Mouse (Mus musculus) brain, embryonic 14.5 days (tissue): ENCODE measurements around the gene Bank1. TPM values are rescaled to one million over a fixed set of nuclear protein-coding genes. Genes with fewer than 3 reads are reported as not detected.

ENCODE experiments used
- DNase-seq: peaks from one replicate; pipeline ENCODE4 v3.0.0-alpha.2; 2011; ENCODE audit warnings: low read depth
- CTCF ChIP-seq: fragments of 200-500 bp; IDR thresholded peaks from 2 replicates; pipeline ENCODE4 v1.5.1; 2012; ENCODE audit warnings: inconsistent platforms, mild to moderate bottlenecking, moderate library complexity, borderline replicate concordance; ENCODE audit not compliant: insufficient read depth, insufficient read length; ENCODE audit errors: extremely low read depth
- POLR2A ChIP-seq: fragments of 200-500 bp; IDR thresholded peaks from 2 replicates; pipeline ENCODE4 v1.6.1; 2012; ENCODE audit warnings: mild to moderate bottlenecking, inconsistent platforms, borderline replicate concordance; ENCODE audit not compliant: poor library complexity, insufficient read depth, insufficient read length, severe bottlenecking; ENCODE audit errors: extremely low read depth
- polyA plus RNA-seq: library from polyadenylated mRNA; depleted of rRNA; stranded (reverse); fragments of >200 nt; gene quantifications from 2 replicates; pipeline ENCODE4 v1.2.3, GENCODE M21; 2012

The Bank1 gene
- polyA plus RNA-seq, 1 experiment, result 0.16 TPM

GRCm38 (mm10) chr3:136247331-136247730 lies 78.5 kb downstream of the Bank1 start:
- TF ChIP-seq POLR2A (no peak), CTCF (no peak)
- no peak for DNase-seq

GRCm38 (mm10) chr3:136244931-136245330 lies 80.9 kb downstream of the Bank1 start:
- DNase-seq, result no peak
- no peak for TF ChIP-seq CTCF
- TF ChIP-seq POLR2A, result no peak

- no peak for TF ChIP-seq CTCF
- no peak for TF ChIP-seq POLR2A
- no peak for DNase-seq
These were observed 87.1 kb downstream of the Bank1 start for GRCm38 (mm10) chr3:136238790-136239189.

GRCm38 (mm10) chr3:136233507-136233906 lies 92.4 kb downstream of the Bank1 start:
- DNase-seq, result no peak
- no peak for TF ChIP-seq POLR2A
- no peak for TF ChIP-seq CTCF

- no peak for DNase-seq
- TF ChIP-seq POLR2A (no peak), CTCF (no peak)
These were observed 95.2 kb downstream of the Bank1 start for GRCm38 (mm10) chr3:136230602-136231151.

GRCm38 (mm10) chr3:136189661-136190228 lies 136.1 kb downstream of the Bank1 start:
- TF ChIP-seq POLR2A (no peak), CTCF (no peak)

GRCm38 (mm10) chr3:136186548-136187113 lies 139.2 kb downstream of the Bank1 start:
- TF ChIP-seq POLR2A (no peak), CTCF (no peak)
- peak; percentile 70 for DNase-seq

More at GRCm38 (mm10) chr3:136189661-136190228, 136.1 kb downstream of the Bank1 start:
- DNase-seq, result peak; percentile 40

GRCm38 (mm10) chr3:136171631-136172030 lies 154.2 kb downstream of the Bank1 start:
- no peak for DNase-seq
- TF ChIP-seq POLR2A (no peak), CTCF (no peak)

- TF ChIP-seq CTCF (no peak), POLR2A (no peak)
- DNase-seq, result peak; percentile 34
These were observed 157.8 kb downstream of the Bank1 start for GRCm38 (mm10) chr3:136168071-136168470.

GRCm38 (mm10) chr3:136166671-136167070 lies 159.2 kb downstream of the Bank1 start:
- DNase-seq, result no peak
- TF ChIP-seq CTCF (no peak), POLR2A (no peak)

- TF ChIP-seq POLR2A, result no peak
- no peak for DNase-seq
These were observed 159.9 kb downstream of the Bank1 start for GRCm38 (mm10) chr3:136166033-136166361.
